In genomic region chr8:10763907-10764306, GRCm38 (mm10) we compare ENCODE assay signal across 26 mouse cellular contexts.
DNase-seq lines count a peak whose midpoint lies in the region; ATAC-seq lines count a peak whose summit lies in the region.
"Had no signal": no experiment of that assay in that cellular context is flagged by ENCODE, and none has a peak within 500 bp of the region (broad histone marks: within the 10 kb centered on the region; RNA-seq: fewer than 3 reads in every experiment).

No protein-coding gene starts in this region.

- intact Hi-C loops in heart, postnatal 14 days (cut with DNase I) = no loop called here

- no peak overlapping the region for H3K4me2 ChIP-seq in limb, embryonic 13.5 days (replicated peaks)
- H3K4me2 ChIP-seq in midbrain, embryonic 14.5 days (ENCODE audit: low read length) = no peak overlapping the region
- H3K4me2 ChIP-seq: forebrain, embryonic 15.5 days; heart, embryonic 13.5 days; hindbrain, embryonic 13.5 days; intestine, embryonic 15.5 days had no signal

- no peak overlapping the region for H3K4me3 ChIP-seq in limb, embryonic 13.5 days
- no peak overlapping the region for H3K4me3 ChIP-seq in midbrain, embryonic 14.5 days (replicated peaks; ENCODE audit: low read depth, low read length)
- H3K4me3 ChIP-seq: forebrain, embryonic 15.5 days; heart, embryonic 13.5 days; hindbrain, embryonic 10.5 days; hindbrain, embryonic 13.5 days; intestine, embryonic 15.5 days had no signal

- WGBS in limb, embryonic 13.5 days = 72% methylated on average over 2 of the region's 2 CpGs
- WGBS in midbrain, embryonic 14.5 days = 92% methylated on average over 2 of the region's 2 CpGs

- peaks cover 46% of the 10 kb centered on the region for H3K4me1 ChIP-seq in limb, embryonic 13.5 days
- peaks cover 26% of the 10 kb centered on the region for H3K4me1 ChIP-seq in midbrain, embryonic 14.5 days (ENCODE audit: control insufficient read depth, insufficient read depth, low read length)

- H3K27me3 ChIP-seq in limb, embryonic 13.5 days = no peaks in the 10 kb centered on the region
- no peaks in the 10 kb centered on the region for H3K27me3 ChIP-seq in midbrain, embryonic 14.5 days (ENCODE audit: control insufficient read depth, insufficient read depth, low read length)
- H3K27me3 ChIP-seq: CH12.LX; forebrain, embryonic 15.5 days; heart, embryonic 13.5 days; intestine, embryonic 15.5 days had no signal

- H3K27ac ChIP-seq in limb, embryonic 13.5 days = peak overlapping the region; percentile 33; the same call in 1 of the 2 replicates
- no peak overlapping the region for H3K27ac ChIP-seq in midbrain, embryonic 14.5 days (replicated peaks; ENCODE audit: low read depth, low read length)
- H3K27ac ChIP-seq: forebrain, embryonic 15.5 days; heart, embryonic 13.5 days; hindbrain, embryonic 10.5 days; hindbrain, embryonic 13.5 days; intestine, embryonic 15.5 days had no signal

- ATAC-seq in granulocyte monocyte progenitor cell, adult 5-6 weeks (replicated peaks; ENCODE audit: poor library complexity, severe bottlenecking) = peak; percentile 84
- ATAC-seq in limb, embryonic 13.5 days (ENCODE audit: low FRiP score, low read depth) = no peak
- ATAC-seq in midbrain, embryonic 14.5 days (ENCODE audit: low FRiP score, low TSS enrichment) = no peak
- ATAC-seq: forebrain, embryonic 15.5 days; hindbrain, embryonic 16.5 days; intestine, embryonic 15.5 days had no signal

- no peaks in the 10 kb centered on the region for H3K36me3 ChIP-seq in limb, embryonic 13.5 days
- H3K36me3 ChIP-seq in midbrain, embryonic 14.5 days (ENCODE audit: control insufficient read depth, insufficient read depth, low read length) = no peaks in the 10 kb centered on the region
- H3K36me3 ChIP-seq: forebrain, embryonic 15.5 days; G1E; heart, embryonic 13.5 days; hindbrain, embryonic 10.5 days; hindbrain, embryonic 13.5 days; intestine, embryonic 15.5 days had no signal

- no peak overlapping the region for H3K9ac ChIP-seq in limb, embryonic 13.5 days
- no peak overlapping the region for H3K9ac ChIP-seq in midbrain, embryonic 14.5 days (replicated peaks; ENCODE audit: low read length)
- H3K9ac ChIP-seq: forebrain, embryonic 15.5 days; heart, embryonic 13.5 days; hindbrain, embryonic 13.5 days; intestine, embryonic 15.5 days had no signal

- peak; percentile 36 for DNase-seq in heart, adult 11 months
- DNase-seq in heart, postnatal 14 days = no peak
- DNase-seq in MN1 (ENCODE audit: low spot score) = no peak
- DNase-seq in midbrain, embryonic 14.5 days = no peak
- DNase-seq in natural killer cell, adult 2 months (ENCODE audit: low spot score in 2 of 2) = no peak
- DNase-seq: adrenal gland, adult 2 months; adrenal gland, postnatal 14 days; B cell, adult 2 months; cerebellum, adult 11 months; cerebellum, adult 2 months; cerebellum, adult 9-11 months; cerebellum, postnatal 25 days; gastrocnemius, postnatal 10 days; gastrocnemius, postnatal 36 days; heart, adult 18-20 months; heart, postnatal 36 days had no signal

- H3K9me3 ChIP-seq in limb, embryonic 13.5 days = no peaks in the 10 kb centered on the region
- no peaks in the 10 kb centered on the region for H3K9me3 ChIP-seq in midbrain, embryonic 14.5 days (ENCODE audit: control insufficient read depth, low read length)
- H3K9me3 ChIP-seq: forebrain, embryonic 15.5 days; G1E; heart, embryonic 13.5 days; hindbrain, embryonic 10.5 days; hindbrain, embryonic 13.5 days; intestine, embryonic 15.5 days had no signal
